Mouse (Mus musculus) stomach, embryonic 15.5 days (tissue): ENCODE data around the gene Ahnak. TPM values are rescaled to one million over a fixed set of nuclear protein-coding genes. Genes with fewer than 3 reads are reported as not detected.
A peak's percentile ranks its signal among the peaks of the same experiment; 100 is the strongest.
"Not testable (repeated sequence)": the region's sequence is repeated elsewhere in the genome, so short reads cannot be mapped to it uniquely, and the experiment has no call there.

Experiments used
- ATAC-seq: fragments of 200-750 bp; cut with Nextera tagmentation; 2 replicates; pipeline ENCODE4 v1.8.0; 2017; ENCODE audit warnings: low read depth, moderate number of reproducible peaks, moderate TSS enrichment; ENCODE audit not compliant: insufficient read depth, low FRiP score
- H3K27ac ChIP-seq: fragments of 300-500 bp; sonication (generic); 2 replicates; pipeline ENCODE4 v1.5.1; 2015; ENCODE audit warnings: mild to moderate bottlenecking, inconsistent platforms
- H3K27me3 ChIP-seq: fragments of 300-500 bp; sonication (generic); replicated peaks from 2 replicates; pipeline ENCODE4 v1.6.1; 2015; ENCODE audit warnings: inconsistent platforms
- H3K36me3 ChIP-seq: fragments of 300-500 bp; sonication (generic); 2 replicates; pipeline ENCODE4 v1.6.1; 2015; ENCODE audit warnings: inconsistent platforms
- H3K4me1 ChIP-seq: fragments of 300-500 bp; sonication (generic); 2 replicates; pipeline ENCODE4 v1.6.1; 2015; ENCODE audit warnings: inconsistent platforms
- H3K4me2 ChIP-seq: fragments of 300-500 bp; sonication (generic); 2 replicates; pipeline ENCODE4 v1.6.1; 2015; ENCODE audit warnings: mild to moderate bottlenecking, inconsistent platforms
- H3K4me3 ChIP-seq: fragments of 300-500 bp; sonication (generic); replicated peaks from 2 replicates; pipeline ENCODE4 v1.5.1; 2015; ENCODE audit warnings: inconsistent platforms
- H3K9ac ChIP-seq: fragments of 300-500 bp; sonication (generic); 2 replicates; pipeline ENCODE4 v1.6.1; 2015; ENCODE audit warnings: inconsistent platforms
- H3K9me3 ChIP-seq: fragments of 300-500 bp; sonication (generic); 2 replicates; pipeline ENCODE4 v1.6.1; 2016; ENCODE audit warnings: inconsistent platforms
- WGBS: fragments of 180-500 bp; shearing (Covaris S2); methylation state at CpG from one replicate; pipeline ENCODE4 v1.1.7; 2015; 5-methylcytosine and 5-hydroxymethylcytosine counted together
- polyA plus RNA-seq: library from polyadenylated mRNA; unstranded; fragments of >200 nt; fragmentation: Nextera tagmentation; extraction: Ambion mirVana; gene quantifications from 2 replicates; pipeline ENCODE4 v1.2.1, GENCODE M21; 2015

Ahnak gene
- polyA plus RNA-seq, 1 experiment from 2014 or later: 43.5 TPM

DNA sequence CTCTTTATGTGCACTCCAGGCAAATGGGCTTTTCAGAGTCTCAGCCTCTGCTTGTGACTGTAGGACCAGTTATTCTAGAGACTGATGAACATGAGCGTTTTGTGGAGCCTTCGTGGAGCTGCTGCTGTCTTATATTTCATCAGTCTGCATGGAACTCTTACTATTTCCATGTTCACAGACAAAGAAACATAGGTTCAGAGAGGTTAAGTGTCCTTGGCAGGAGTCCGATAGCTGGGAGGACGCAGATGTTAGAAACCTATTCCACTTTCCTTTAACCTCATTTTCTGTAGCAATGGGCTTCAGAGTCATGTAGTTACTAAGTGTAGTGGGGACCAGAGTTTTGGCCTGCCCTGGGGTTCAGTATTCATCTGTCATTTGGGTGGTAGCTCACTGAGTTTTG lies 10.1 kb downstream of the Ahnak start:
- Histone ChIP-seq H3K27me3 (no peaks in the 10 kb centered on the region), H3K27ac (no peak overlapping the region), H3K4me1 (peaks cover 41% of the 10 kb centered on the region), H3K9me3 (no peaks in the 10 kb centered on the region), H3K9ac (no peak overlapping the region), H3K4me2 (peak overlapping the region; percentile 37; the same call in 1 of the 2 replicates), H3K4me3 (no peak overlapping the region), H3K36me3 (peaks cover 45% of the 10 kb centered on the region)
- 79% methylated on average over 4 of the region's 4 CpGs for WGBS
- ATAC-seq: no peak

GRCm38 (mm10) chr19:9006915-9007314 lies 17.8 kb downstream of the Ahnak start:
- H3K27ac ChIP-seq, ATAC-seq, H3K4me3 ChIP-seq, H3K4me1 ChIP-seq, H3K9me3 ChIP-seq, H3K4me2 ChIP-seq, H3K27me3 ChIP-seq, H3K9ac ChIP-seq: not testable (repeated sequence)
- WGBS: 95% methylated on average over 2 of the region's 2 CpGs
- peaks cover 52% of the 10 kb centered on the region for H3K36me3 ChIP-seq

- Histone ChIP-seq H3K4me3 (no peak overlapping the region), H3K9me3 (no peaks in the 10 kb centered on the region), H3K27ac (no peak overlapping the region), H3K27me3 (no peaks in the 10 kb centered on the region), H3K4me2 (no peak overlapping the region), H3K36me3 (peaks cover 20% of the 10 kb centered on the region), H3K9ac (no peak overlapping the region), H3K4me1 (no peaks in the 10 kb centered on the region)
- WGBS: 76% methylated on average over 3 of the region's 3 CpGs
- no peak for ATAC-seq
These were observed 30.2 kb downstream of the Ahnak start for GRCm38 (mm10) chr19:9019298-9019697.

GRCm38 (mm10) chr19:9023021-9023778 lies 34.1 kb downstream of the Ahnak start:
- peak overlapping the region; percentile 72 for H3K27ac ChIP-seq
- no peak overlapping the region for H3K4me2 ChIP-seq
- 0 out of 2 replicates have a peak, but pooled peaks cover 4% of the 10 kb centered on the region for H3K36me3 ChIP-seq
- H3K27me3 ChIP-seq: no peaks in the 10 kb centered on the region
- H3K9me3 ChIP-seq: no peaks in the 10 kb centered on the region
- 0 out of 2 replicates have a peak, but pooled peaks cover 9% of the 10 kb centered on the region for H3K4me1 ChIP-seq
- 56% methylated on average over 11 of the region's 11 CpGs for WGBS
- no peak overlapping the region for H3K4me3 ChIP-seq
- H3K9ac ChIP-seq: no peak overlapping the region
- no peak for ATAC-seq

GRCm38 (mm10) chr19:9025562-9026257 lies 36.6 kb downstream of the Ahnak start:
- H3K4me1 ChIP-seq: 0 out of 2 replicates have a peak, but pooled peaks cover 9% of the 10 kb centered on the region
- peak; percentile 67 for ATAC-seq
- no peaks in the 10 kb centered on the region for H3K36me3 ChIP-seq
- H3K27me3 ChIP-seq: no peaks in the 10 kb centered on the region
- H3K4me2 ChIP-seq: no peak overlapping the region
- H3K27ac ChIP-seq: peak overlapping the region; percentile 18; the same call in 1 of the 2 replicates
- H3K4me3 ChIP-seq: no peak overlapping the region
- 78% methylated on average over 5 of the region's 5 CpGs for WGBS
- no peaks in the 10 kb centered on the region for H3K9me3 ChIP-seq
- no peak overlapping the region for H3K9ac ChIP-seq

- H3K27ac ChIP-seq: no peak overlapping the region
- H3K4me2 ChIP-seq: no peak overlapping the region
- no peaks in the 10 kb centered on the region for H3K9me3 ChIP-seq
- 0 out of 2 replicates have a peak, but pooled peaks cover 9% of the 10 kb centered on the region for H3K4me1 ChIP-seq
- no peak overlapping the region for H3K4me3 ChIP-seq
- no peaks in the 10 kb centered on the region for H3K27me3 ChIP-seq
- 86% methylated on average over 4 of the region's 4 CpGs for WGBS
- no peak overlapping the region for H3K9ac ChIP-seq
- H3K36me3 ChIP-seq: no peaks in the 10 kb centered on the region
- ATAC-seq: no peak
These were observed 37.5 kb downstream of the Ahnak start for GRCm38 (mm10) chr19:9026634-9027033.

- ATAC-seq: no peak
- Histone ChIP-seq H3K27me3 (no peaks in the 10 kb centered on the region), H3K4me1 (0 out of 2 replicates have a peak, but pooled peaks cover 9% of the 10 kb centered on the region), H3K4me2 (no peak overlapping the region), H3K36me3 (no peaks in the 10 kb centered on the region), H3K9ac (no peak overlapping the region), H3K4me3 (no peak overlapping the region), H3K27ac (no peak overlapping the region), H3K9me3 (no peaks in the 10 kb centered on the region)
- 21% methylated on average over 5 of the region's 5 CpGs for WGBS
These were observed 38.7 kb downstream of the Ahnak start for GRCm38 (mm10) chr19:9027795-9028194.

DNA sequence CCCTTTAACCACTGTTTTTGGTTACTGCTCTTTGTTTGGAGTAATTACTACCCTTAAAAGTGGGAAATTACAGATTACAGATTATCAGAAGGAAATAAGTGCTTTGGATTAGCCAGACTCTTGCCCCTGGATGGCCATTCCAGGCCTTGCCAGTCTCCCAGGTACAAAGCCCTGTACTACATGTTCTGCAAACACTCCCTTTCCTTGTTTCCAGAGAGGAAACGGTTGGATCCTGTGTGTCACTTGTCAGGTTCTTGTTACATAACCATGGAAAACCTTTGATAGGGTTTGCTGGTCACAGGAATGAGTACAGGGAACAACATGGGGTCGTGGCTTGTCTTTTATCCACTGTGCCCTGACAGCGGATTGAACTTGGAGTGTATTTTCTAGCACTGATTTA lies 39.3 kb downstream of the Ahnak start:
- Histone ChIP-seq H3K9me3 (no peaks in the 10 kb centered on the region), H3K4me1 (0 out of 2 replicates have a peak, but pooled peaks cover 9% of the 10 kb centered on the region), H3K4me2 (no peak overlapping the region), H3K9ac (no peak overlapping the region), H3K4me3 (no peak overlapping the region), H3K36me3 (no peaks in the 10 kb centered on the region), H3K27me3 (no peaks in the 10 kb centered on the region), H3K27ac (no peak overlapping the region)
- no peak for ATAC-seq
- WGBS: 69% methylated on average over 3 of the region's 3 CpGs

DNA sequence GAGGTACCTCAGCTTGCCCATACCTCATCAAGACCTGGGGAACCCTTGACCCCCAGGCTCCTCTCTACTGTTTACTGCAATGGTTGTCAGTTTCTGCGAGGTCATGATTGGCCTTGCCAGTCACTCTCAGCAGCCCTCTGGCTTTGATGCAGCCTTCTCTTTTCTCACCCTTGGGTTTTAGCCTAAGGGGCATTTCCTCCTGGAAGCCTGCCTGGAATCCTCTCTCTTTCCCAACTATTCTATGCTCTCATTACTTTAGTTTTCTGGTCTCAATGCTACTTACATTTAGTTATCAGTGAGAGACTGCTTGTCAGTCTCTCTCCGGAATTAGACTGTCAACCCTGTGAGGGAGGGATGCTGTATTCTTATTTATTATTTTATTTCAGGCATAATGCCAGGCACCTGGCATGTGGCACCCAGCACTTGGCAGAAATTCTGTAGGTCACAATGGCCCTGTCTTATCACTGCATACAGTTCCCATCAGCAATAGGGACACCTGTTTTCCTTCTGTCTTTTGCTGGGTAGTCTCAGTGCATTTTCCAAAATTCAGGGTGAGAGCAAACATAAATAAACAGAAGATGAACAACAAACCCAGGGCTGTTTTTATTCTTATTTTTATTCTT lies 40.7 kb downstream of the Ahnak start:
- Histone ChIP-seq H3K4me2 (no peak overlapping the region), H3K36me3 (no peaks in the 10 kb centered on the region), H3K4me3 (no peak overlapping the region), H3K27me3 (no peaks in the 10 kb centered on the region), H3K4me1 (peaks cover 10% of the 10 kb centered on the region; the same call in 1 of the 2 replicates), H3K27ac (no peak overlapping the region), H3K9ac (no peak overlapping the region), H3K9me3 (no peaks in the 10 kb centered on the region)
- ATAC-seq: no peak
- WGBS: 62% methylated on average over 2 of the region's 2 CpGs

DNA sequence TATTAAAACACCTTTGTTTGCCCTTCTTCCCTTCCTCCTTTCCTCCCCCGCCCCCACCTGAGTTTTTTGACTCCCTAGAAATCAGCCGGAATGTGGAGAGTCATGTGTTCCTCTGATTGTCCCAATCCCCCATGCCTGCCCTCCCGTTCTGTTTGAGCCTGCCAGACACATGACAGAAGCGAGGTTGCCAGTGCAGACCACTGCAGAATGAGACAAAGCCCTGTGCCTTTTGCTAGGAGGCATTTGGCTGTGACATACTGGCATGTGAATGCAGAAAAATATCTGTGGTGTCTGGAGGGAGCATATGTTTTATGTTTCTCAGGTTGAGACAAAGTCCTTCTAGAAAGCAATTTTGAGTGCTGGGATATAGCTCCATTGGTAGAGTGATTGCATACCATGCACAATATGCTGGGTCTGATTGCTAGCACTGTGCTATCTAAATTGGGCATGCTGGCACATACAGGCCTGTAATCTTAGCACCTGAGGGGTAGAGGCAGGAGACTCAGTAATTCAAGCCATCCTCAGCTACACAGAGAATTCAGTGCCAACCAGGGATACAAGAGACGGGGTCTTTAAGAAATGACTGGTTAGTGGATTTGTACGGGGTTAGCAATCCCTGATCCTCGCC lies 43.5 kb downstream of the Ahnak start:
- Histone ChIP-seq H3K9ac (no peak overlapping the region), H3K4me1 (peaks cover 3% of the 10 kb centered on the region; the same call in 1 of the 2 replicates), H3K4me3 (no peak overlapping the region), H3K27ac (peak overlapping the region; percentile 57), H3K36me3 (no peaks in the 10 kb centered on the region), H3K27me3 (no peaks in the 10 kb centered on the region), H3K4me2 (no peak overlapping the region), H3K9me3 (no peaks in the 10 kb centered on the region)
- 52% methylated on average over 7 of the region's 7 CpGs for WGBS
- ATAC-seq: no peak

DNA sequence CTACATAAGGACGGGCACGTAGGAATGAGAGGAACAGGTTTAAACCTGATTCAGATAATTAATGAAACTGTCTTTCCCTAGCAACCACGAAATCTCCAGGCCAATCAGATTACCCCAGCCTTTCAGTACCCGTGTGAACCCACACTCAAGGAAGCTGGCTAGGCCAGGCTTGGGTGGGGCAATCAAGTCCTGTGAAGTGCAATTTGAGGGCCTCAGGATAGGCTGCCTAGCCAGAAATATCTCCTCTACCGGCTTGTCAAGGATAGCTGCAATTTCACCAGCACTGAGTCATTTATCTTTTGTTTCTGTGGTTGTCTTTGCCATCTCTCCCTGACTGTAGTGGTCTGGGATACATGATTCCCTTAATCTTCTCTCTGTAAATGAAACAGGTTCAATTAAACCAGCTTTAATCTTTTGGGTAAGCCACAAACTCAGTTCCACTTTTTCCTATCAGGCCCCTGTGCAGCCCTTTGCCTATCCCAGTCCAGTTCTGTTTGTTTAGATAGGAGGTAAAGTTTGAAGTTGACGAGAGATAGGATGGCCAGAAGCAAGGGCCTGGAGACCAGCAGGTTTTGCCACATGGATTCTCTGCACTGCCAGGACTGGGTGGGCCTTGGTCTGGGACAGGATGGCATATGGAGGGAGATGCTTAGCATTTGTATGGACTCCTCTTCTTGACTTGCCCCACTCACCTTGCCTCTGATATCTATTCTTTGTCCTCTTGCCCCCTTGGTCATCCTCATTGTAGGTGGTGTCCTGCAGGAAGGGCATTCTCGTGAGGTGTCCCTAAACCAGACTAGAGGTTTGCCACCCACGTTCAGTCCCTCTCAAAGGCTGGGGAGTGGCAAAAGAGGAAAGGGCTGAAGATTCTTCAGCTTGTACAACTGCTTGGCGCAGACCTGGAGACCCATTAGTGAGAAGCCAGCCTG lies 44.6 kb downstream of the Ahnak start:
- Histone ChIP-seq H3K4me3 (no peak overlapping the region), H3K4me2 (no peak overlapping the region), H3K9ac (no peak overlapping the region), H3K27me3 (no peaks in the 10 kb centered on the region), H3K36me3 (no peaks in the 10 kb centered on the region), H3K27ac (peak overlapping the region; percentile 69), H3K9me3 (no peaks in the 10 kb centered on the region), H3K4me1 (peaks cover 3% of the 10 kb centered on the region; the same call in 1 of the 2 replicates)
- 47% methylated on average over 9 of the region's 9 CpGs for WGBS
- peak; percentile 80; the same call in 1 of the 2 replicates for ATAC-seq
